Mouse (Mus musculus): ENCODE measurements around the gene Tmem168.

GRCm38 (mm10) chr6:13617110-13617509 lies 9.2 kb upstream of the Tmem168 start:
- no peak for TF ChIP-seq CTCF (IDR thresholded peaks at IDR 0.05; ENCODE audit: borderline replicate concordance, control insufficient read depth, extremely low read depth, insufficient read depth, low read length, poor library complexity)
- no peak for TF ChIP-seq POLR2A (IDR thresholded peaks at IDR 0.05; ENCODE audit: control insufficient read depth, extremely low read depth, insufficient read depth, low read length, poor library complexity)
